Mouse (Mus musculus): Measurements from ENCODE around the gene 4933402J07Rik. TPM values are rescaled to one million over a fixed set of nuclear protein-coding genes. Genes with fewer than 3 reads are reported as not detected.

4933402J07Rik gene
- total RNA-seq, 2 experiments from 2014 or later, result not detected

DNA sequence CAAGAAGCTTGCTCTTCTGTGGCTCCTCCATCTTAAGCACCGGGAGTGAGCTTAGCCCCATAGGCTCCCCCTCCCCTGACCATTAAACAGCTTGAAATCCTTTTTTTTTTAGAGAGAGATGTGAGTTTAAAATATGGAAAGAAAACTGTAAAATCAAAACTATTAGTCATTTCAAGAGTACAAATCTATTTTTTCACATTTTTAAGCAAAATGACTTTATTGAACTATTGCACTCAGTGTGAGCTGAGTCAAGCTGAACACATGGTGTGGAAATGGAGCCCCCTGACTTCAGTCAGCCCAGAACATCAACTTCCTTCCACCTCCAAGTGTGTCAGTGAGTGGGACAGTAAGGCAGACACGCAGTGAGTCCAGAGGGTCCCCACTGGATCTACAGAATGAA lies 55.9 kb downstream of the 4933402J07Rik start:
- no peak for DNase-seq
- intact Hi-C loops (cut with DNase I), result no loop called here

DNA sequence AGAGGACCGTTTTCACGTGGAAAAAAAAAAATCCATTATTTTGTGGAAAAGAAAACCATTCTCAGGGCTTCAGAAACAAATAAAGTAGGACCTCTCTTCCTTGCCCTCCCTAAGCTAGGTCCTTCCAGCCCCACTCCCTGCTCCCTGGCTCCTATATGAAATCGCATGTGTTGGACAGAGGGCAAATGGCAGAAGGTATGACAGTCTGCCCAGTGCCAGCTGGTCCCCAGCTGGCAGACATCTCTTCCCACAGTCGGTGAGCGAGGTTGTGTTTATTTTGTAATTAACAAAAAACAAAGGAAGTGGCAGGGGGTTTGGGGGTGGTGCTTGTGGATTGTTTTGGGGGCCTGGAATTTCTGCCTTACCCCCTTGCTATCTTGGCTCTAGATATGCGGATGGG lies 56.6 kb downstream of the 4933402J07Rik start:
- DNase-seq, result no peak
- intact Hi-C loops (cut with DNase I), result no loop called here

DNA sequence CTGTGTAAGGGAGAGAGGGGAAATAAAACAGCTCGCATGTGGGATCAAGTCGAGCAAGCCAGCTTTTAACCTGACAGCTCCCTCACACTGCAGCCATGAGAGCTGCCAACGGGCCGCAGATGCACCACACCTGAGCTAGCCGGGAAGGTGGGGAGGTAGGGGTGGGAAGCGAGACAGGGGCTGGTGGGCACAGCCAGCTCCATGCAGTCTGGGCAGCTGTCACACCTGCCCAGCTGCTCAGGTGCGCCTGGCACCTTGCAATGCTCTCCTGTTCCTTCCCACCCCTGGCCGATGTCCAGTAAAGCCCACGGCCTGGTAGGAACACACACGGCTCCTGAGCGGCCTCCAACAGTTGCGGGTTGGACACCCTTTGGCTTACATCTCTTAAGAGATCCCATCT lies 57.5 kb downstream of the 4933402J07Rik start:
- intact Hi-C loops (cut with DNase I), result no loop called here
- no peak for DNase-seq

- DNase-seq, result no peak
- intact Hi-C loops (cut with DNase I), result no loop called here
Measured at GRCm38 (mm10) chr8:87629656-87630055, 66.0 kb downstream of the 4933402J07Rik start.

- intact Hi-C loops (cut with DNase I), result no loop called here
- no peak for DNase-seq
Measured at GRCm38 (mm10) chr8:87631776-87632175, 68.1 kb downstream of the 4933402J07Rik start.

- intact Hi-C loops (cut with DNase I), result no loop called here
- DNase-seq, result no peak
Measured at GRCm38 (mm10) chr8:87636226-87636742, 72.6 kb downstream of the 4933402J07Rik start.

Other genes with a start within 250 kb of the 4933402J07Rik start
- gene Cbln1, start 91.2 kb upstream of the 4933402J07Rik start, total RNA-seq (2021), result under 1 TPM; 0.29 to 0.37 TPM